Mouse (Mus musculus): ENCODE data around the gene Ndufs8.

- TF ChIP-seq POLR2A (IDR thresholded peaks at IDR 0.05; ENCODE audit: low read depth, low read length) = no peak
- no peak for TF ChIP-seq CTCF (IDR thresholded peaks at IDR 0.05; ENCODE audit: extremely low read depth, insufficient read length, insufficient replicate concordance, low read depth, low read length)
Observed at GRCm38 (mm10) chr19:3875045-3875444, 37.5 kb downstream of the Ndufs8 start.
